Mouse (Mus musculus): ENCODE measurements at regions not wholly inside any gene's neighbourhood (a gene's known extent, or its start where the extent isn't known, plus 50 kb on each side); places are given as distances from the start of the nearest gene placed in this dataset.
A peak's percentile ranks its signal among the peaks of the same experiment; 100 is the strongest.

DNA sequence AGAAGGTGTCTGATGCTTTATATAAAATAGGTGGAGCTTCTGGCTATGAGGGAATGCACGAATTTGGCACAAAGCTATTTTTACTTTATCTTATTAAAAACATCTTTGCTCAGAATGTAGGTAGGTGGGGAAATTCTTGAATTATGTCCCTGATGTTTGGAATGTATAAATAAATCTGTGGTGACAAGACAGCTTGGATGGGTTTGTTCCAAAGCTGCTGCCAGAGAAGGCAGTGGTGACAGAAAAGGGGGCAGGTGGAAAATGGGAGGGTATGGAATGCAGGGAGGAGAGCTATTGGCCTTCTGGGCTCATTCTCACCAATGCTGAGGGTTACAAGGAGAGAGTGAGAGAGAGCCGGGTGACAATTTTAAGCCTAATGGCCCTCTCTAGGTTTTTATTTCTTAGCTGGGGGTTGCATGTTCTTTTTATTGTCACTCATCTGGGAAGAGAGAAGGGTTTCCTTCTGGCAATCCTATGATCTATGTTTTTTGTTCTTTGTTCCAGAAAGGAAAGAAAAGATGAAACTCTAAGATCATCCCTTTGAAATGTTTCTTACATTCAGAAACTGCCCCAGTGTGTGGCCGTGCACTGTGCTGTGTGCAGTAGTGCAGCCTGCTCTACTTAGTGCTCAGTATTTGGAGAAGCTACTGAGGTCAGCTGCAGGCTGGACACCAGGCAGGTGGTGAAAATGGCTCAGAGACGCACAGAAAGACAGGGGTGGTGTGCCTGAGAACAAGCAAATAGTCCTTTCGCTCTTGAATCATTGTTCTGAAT lies 205.2 kb upstream of the Fam92a start:
- DNase-seq, result no peak

DNA sequence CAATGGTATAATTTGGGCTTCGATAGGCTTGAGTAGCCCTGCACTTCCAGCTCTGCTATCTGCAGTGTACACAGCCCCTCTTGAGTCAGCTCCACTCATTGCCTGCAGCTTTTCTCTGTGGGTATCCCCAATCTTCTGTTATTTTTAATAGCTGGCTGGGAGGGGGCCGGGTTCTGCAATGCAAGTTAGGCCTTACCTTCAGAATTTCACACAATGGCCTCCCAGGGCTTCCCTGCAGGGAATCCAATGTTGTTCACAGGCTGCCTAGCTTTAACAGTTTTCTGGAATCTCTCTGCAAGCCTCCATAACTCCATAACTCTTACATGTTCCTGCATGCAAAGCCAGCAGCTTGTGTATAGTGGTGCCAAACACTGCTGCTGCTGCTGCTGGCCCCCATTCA lies 197.7 kb upstream of the Fam92a start:
- no peak for DNase-seq

DNA sequence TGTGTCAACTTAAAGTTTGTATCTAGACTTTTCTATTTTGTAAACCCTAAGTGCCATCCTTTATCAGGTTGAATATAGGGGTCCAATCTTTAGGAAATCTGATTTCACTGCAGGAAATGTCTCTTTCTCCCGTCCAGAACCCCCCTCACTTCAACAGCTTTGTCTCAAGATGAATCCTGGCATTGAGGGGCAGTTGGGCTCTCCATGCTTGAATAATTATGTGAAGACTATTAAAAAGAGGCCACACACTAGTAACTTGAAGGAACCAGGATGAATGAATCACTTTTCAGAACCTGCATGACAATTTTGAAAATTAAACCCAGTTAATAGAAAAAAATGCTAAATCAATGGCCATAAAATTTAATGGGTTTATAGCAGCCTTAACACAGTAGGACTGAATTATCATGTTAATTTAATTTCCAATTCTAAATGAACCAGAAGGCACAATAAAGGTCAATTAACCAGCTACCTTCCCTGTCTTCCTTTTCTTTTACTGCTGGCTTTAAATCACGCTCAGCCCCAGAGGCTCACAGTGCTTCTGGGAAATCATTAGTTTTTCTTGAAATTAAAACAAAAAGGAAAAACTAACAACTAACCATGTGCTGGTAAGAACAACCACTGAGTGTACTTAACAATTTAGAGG lies 185.3 kb upstream of the Fam92a start:
- no peak for DNase-seq

DNA sequence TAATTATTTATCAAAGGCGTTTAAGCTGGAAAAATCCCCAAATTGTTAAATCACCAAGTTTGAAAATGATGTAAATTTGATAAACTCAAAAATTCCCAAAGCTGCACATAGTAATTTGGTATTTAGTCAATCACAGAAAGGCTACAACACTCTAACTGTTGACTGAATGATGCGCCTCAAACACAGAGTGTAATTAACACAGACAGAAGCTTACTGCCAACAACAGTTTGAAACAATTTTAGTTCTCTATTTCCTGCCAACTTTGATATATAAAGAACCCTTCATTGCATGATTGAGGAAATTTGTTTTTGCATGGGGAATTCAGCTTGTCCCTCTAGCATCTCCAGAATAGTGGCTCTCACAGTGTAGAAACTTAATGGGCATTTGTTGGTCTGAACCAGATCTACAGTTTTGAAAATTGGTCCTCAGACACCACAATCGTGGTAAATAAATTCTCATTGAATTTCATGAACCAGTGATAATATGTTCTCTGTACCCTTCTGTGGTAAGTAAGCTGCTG lies 181.6 kb upstream of the Fam92a start:
- DNase-seq, result no peak

DNA sequence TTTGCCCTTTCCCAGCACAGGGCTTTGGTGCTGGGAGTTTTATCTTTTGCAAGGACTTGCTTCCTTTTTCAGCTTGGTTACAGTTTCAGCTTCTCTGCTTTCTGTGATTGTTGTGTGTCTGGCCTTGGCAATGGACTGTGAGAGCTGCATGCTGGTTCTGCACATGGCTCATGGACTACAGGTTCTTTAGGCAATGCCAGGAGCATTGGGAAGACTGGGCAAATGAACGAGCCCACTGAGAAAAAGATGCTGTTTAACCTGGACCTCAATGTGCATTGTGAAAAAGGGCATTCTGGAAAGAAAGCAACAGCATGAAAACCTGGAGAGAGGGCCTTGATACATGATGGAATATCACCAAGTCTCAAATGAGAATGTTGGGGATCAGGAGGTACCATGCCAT lies 167.4 kb upstream of the Fam92a start:
- no peak for DNase-seq

DNA sequence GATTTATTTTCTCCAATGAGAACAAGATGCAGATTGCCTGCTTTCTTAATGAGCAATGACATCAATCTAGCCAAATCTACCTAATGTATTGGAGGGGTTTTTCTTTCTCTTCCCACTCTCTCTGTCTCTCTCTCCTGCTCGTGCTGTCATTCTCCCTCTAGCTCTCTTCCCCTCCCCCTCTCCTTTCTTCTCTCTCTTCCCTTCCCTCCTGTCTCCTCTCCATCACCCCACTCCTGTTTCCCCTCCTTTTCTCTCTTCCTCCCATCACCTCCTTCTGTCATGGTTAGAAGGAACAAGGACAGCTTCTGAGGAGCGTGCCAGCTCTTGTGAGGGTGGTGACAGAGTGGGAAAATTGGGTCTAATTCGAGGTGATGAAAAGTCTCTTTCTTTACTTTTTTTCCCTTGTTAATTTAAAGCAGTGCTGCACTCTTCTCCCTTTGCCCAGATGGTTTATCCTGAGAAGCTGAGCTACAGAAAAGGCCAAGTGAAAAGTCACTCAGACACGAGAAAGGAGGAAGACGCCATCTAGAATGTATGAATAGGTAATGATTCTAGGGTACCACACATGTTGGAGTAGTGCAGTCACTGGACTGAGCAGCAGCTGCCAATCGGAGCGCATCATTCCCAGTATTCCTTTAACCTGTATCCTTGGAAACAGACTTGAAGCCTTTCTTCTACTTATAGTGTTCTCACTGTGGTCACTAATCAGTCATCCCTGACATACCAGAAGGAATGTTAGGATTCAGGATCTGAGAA lies 163.2 kb upstream of the Fam92a start:
- no peak for DNase-seq

DNA sequence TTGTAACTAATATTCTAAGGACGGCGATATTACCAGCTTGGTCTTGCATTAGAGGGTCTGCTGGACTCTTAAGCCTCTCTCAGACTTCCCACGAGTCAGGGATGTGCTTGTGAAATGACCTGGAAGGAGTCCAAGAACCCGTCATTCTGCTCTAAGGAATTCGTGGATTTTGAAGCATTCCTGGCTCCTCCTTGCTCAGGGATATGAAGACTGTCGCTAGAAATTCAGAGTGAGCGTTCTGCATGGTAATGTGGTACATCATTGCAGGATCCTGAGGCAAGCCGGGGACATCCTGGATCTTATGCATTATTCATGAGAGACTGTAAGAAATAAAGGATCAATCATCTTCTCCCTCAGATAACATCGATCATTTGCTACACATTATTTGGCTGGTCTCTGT lies 162.6 kb upstream of the Fam92a start:
- DNase-seq, result peak; percentile 39

DNA sequence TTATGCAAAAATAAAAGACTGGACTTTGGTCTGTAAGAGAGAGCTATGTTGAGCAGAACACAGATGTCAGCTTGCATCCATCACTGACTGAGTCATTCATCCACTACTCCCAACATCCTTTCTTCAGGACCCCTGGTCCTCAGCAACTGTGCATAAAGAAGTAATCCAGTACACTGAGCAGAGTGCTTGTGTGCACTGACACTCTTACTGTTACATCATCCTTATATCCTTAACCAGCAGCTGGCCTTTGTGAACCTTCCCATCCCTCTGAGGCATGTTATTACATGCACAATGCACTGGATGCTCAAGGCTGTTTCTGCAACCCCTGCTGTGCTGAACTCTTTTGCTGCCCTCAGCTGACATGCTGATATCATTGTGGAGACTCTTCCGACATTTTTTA lies 144.2 kb upstream of the Fam92a start:
- no peak for DNase-seq

DNA sequence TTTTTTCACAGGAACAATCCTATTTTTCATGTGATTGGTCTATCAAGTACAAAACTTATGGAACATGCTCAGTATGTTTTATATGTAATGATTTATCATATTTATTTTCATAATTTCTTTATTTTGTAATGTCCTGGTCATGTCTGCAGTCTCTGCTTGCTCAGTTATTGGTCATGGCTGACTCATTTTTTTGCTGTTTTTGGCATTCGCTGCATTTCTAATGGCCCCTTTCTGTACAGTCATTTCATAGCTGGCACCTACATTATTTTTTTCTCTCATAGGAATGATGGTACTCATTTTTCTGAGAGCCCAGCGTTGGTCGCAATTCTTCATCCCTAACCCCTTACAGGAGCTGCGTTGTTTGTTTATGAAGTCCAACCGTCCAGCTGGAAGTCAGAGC lies 136.5 kb upstream of the Fam92a start:
- DNase-seq, result no peak

DNA sequence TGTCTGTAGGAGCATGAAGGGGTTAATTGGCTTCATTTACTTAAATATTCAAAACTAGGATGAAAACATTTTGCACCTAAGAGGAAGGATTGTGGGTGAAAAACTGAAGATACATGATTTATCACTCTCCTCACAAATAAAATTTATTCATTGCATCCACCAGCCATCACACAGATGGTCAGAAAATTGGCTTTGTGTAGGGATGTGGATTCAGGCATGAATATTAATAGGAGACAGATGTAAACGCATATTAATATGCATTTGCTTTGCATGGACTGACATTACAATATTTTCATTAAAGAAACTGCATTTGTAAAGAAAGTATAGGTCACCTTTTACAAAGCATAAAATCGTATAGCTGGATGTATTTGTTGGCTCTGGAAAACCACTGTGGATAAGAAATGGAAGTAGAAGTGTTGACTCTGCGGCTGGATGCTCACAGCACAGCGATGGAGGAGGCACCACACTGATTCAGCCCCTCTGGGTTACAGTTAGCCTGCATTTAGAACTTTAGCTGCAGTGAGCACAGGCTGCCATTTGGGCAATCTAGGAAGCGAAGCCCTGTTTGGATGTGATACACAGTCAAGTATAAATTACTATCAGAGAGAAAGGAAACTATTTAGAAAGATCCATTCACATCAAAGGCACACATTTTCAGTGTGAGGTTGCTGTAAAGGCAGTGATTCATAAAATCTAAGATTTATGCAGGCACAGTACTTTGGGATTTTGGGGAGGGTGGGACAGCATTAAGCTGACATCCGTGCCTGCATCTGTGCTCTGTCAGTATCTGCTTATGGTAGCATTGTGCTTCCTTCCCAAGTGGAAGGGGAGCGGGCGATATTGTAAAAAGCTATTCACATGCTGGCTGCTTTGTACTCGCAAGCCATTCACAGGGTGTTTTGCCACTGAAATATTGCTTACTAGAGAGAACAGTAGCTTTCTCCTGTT lies 135.1 kb upstream of the Fam92a start:
- no peak for DNase-seq

DNA sequence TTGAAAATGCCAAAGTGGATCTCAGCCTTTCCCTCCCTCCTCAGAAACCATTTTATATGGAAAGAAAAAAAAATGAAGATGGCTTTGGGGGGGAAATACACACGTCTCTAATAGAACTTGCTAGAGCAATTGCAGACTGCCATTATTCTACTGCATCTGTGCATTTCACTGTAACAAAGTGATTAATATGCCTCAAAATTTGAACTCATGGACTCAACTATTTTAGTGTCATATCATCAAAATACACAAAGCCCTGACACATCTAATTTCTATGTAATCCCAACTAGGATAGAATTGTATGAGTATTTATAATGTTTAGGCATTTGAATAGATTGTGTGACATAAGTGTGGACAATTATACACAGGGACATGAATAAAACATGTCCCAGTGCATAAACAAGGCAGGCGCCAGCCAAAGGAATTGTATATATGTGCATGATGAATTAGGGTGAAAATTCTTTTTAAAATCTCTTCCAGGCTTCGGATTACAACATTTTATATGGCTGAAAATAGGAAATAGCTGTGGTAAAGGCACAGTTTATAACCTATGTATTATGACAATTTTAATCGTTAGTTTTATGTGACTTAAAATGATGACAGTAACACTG lies 115.4 kb upstream of the Fam92a start:
- DNase-seq, result no peak

DNA sequence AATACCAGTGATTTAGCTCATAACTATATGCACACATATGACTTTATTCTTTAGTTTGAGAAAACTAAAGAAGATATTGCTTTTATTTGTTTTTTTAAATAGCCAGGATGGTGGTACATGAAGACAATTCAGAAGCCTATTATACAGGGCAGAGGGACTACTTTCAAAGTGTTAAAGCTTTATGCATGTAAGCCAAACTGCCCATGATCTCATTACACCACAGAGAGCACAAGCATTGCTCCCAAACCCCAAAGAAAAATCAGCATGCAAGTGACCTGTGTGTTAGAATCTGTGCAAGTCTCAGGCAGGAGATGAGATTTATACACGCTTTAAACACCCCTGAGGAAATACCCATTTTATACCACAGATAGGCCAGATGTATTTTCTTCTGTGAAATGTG lies 114.6 kb upstream of the Fam92a start:
- DNase-seq, result no peak

DNA sequence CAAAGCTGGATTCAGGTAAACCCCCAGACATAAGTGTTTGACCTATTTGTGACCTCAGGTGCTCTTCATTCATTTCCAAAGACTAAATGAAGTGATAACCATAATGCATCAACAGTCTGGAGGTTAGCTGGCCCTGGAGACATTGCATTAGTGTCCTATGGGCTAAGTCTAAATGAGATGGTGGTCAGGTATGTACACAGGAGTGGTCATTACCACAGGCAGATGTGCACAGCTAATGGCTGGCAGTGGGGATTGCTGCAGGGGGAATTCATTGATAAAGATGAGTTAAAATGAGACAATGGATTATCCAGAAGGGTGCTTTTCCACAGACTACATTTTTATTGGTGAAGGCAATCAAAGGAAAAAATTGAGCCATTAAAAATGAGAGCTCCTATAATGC lies 114.2 kb upstream of the Fam92a start:
- no peak for DNase-seq

DNA sequence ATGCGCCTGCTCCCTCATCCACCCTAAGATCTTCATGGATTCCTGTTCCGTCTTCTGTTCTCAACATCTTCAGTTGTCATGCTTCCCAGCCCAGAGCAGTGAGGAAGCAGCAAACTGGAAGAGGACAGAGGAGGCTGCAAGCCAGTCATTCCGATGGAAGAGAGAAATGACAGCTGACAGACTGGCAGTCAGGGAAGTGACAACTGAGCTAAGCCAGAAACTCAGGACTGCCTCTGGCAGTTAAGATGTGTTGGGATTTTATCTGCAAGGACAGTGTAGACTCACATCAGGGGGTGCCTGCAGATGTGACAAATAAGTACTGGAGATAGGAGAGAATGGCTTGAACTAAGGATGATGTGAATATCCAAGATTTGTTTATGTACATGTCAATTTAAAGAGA lies 106.1 kb upstream of the Fam92a start:
- peak; percentile 1 for DNase-seq

DNA sequence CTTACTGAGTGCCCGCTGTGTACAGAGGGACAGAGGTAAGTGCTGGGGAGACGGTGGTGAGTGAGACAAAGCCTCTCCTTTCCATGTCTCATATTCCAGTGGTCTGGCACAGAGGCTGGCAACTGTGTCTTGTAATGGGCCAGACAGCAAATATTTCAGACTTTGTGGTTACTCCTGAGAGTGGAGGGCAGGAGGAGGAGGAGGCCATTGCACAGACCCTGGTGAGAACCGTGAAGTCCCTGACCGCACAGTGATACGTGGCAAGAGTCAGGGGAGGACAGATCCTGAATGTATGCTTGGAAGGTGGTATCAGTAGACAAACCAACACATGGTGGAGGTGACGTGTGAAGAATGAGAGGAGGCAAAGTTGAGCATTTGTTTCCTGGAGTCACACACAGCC lies 101.6 kb upstream of the Fam92a start:
- no peak for DNase-seq

DNA sequence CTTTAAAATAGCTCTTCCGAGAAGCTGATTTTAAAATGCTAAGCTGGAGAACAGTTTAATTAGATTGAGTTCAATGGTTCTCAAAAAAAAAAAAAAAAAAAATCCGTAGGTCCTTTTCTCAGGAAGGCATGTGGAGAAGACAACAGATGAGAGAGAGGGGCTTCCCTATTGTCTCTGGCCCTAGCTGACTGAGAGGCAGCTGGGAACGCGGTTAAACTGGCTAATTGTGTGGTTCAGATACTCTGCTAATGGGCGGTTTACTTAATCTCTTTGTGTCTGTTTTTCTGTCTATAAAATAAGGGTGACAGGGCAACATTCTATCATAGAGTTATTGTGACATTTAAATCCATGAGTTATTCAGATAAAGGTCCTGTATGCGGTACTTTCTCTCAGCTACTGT lies 101.1 kb upstream of the Fam92a start:
- no peak for DNase-seq

DNA sequence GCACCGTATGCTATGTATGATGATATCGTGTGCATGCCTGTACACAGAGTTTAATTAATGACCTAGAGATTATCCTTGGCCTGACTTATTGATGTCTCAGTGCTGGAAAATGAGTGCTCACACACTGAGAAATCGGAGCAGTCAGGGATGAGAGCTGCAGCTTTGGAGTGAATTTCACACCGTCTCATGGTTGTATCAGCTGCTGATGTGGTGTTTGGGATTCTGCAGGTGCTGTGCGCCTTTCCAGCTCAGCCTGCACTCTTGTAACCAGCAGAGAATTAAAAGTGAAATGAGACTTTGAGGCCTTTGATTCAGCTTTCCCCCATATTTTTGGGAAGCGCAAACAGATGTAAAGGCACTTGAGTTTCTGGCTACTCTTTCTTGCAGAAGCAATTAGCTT lies 100.6 kb upstream of the Fam92a start:
- DNase-seq, result no peak

DNA sequence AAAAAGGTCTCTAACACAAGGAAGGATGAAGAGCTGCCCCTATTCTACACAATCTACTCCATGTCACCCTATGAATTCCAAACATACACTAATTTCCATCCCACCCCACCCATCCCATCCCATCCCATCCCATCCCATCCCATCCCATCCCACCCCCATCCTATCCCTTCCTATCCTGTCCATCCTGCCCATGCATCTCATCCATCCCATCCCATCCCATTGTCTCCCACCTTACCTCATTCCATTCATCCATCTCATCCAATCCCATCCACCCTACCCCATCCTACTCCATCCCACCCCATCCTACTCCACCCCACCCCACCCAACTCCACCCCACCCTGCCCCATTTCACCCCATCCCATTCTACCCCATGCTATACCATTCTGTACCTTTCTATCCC lies 91.9 kb upstream of the Fam92a start:
- no peak for DNase-seq

DNA sequence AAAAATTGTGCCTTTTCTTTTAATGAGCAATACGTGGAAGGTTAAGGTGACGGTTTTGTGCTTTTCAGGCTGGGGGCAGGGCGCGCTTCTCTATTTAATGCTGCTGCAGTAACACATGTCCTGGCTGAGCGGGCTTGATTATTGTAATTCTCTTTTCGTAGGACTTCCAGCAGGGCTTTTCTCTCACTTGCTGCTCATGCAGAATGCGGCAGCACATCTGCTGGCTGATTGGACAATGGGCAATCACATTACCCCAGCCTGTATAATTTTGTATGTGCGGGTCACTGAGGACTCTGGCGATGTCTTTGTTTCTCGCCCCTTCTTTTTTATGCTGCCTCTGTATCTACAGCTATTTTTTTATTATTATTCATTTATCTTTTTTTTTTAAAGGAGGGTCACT lies 91.4 kb upstream of the Fam92a start:
- no peak for DNase-seq

DNA sequence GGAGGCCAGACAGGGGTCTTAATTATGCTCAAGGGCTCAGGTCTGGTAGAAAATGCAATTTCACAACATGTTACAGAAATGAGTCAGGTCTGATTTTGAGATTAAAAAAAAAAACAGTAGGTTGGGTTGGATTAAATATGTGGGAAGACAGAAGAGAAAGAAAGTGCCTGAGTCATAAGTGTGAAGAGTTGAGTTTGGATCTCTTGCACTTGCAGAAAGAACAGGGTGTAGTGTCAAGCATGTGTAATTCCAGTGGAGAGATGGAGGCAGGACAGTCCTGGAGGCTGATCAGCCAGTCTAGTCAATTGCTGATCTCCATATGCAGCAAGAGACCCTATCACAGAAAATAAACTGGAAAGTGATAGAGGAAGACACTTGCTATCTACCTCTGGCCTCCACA lies 76.2 kb upstream of the Fam92a start:
- DNase-seq, result no peak

DNA sequence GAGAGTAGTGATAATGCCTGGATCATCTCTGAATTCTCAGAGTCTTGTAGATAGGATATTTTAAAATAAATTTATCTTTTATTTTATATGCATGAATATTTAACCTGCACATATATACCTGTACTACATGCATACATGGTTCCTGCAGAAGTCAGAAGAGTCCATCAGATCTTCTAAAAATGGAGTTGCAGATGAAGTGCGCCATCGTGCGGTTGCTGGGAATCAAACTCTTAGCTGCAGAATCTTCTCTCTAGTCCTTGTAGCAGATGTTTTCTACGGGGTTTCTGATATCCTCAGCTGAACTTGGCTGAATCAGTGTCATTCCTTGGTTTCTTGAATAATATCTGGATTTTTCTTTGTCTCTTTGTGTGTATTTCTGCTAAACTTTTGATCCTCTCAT lies 74.8 kb upstream of the Fam92a start:
- DNase-seq, result no peak

DNA sequence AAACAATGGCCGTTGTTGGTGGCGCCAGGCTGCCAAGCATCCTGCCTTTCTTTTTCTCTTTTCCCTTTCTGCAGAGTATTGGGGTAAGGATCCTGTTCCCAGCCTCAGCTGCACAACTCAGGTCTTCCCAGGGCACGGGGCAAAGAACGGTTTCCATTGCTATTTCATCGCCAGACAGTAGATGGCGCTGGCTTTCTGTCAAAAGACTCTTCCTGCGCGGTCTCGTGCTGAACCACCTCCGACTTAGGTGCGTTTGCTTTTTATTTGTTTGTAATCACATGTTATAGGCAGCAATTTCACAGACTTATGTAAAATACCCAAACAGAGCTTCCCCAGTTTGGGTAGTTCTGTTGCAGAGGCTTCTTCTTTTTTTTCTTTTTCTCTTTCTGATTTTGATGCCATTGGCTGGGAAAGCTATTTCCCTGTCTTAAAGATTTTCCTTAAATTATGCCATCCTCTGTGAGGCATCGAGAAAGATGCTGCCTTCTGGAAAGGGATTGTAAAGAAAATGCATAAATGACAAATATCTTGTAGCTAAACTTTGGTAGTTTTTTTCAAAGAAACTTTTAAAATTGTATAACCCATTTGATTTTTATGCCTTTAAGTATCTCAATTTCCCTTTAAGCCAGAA lies 69.2 kb upstream of the Fam92a start:
- DNase-seq, result peak; percentile 68

All from lung, postnatal 14 days (tissue).